Mouse (Mus musculus) mesoderm, embryonic 11.5 days (tissue): Measurements from ENCODE around the gene Phf13.

Experiments used
- DNase-seq: peaks from one replicate; pipeline ENCODE4 v3.0.0-alpha.2; 2012; ENCODE audit warnings: low read depth, low spot score

Phf13 gene

DNA sequence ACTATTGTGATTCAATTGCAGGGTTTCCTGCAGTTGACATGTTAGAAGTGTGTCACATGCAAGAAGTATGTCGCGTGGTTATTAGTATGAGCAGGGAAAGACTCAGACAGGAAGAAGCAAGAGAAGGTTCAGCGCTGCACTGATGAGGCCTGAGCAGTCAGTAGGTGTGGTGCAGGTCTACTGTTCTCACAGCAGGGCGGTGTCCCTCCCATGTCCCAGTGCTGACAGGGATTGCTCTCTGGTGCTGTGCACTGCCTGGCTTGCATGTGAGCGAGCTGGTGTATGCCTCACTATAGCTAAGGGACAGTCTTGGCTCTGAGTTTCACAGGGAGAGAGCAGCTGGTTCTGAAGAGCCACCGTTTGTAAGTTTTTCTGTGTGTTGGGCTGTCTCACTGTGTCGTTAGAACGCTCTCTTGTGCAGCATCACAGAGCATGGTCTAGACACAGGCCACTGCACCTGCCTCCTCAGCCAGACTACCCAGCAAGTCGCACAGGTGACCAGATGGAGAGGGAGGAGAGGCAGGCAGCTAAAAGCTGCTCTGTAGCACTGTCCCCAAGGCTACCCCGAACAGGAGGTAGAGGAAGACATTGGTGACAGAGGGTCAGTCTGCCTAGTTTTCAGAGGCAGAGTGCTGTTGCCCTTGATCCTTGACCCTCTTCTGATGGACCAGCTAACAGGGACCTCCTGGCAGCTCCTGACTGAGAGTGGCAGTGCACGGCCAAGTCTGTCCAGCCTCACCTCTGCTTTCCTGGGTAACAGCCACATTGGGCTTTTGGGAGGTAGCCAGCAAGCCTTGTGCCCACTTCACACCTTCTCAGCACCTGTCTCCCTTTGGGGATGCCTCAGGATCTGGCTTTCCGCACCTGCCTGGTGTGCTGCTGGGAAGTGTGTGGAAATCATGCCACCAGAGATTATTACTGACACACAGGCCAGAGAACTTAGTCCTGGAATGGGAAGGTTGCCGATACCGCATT lies 47.3 kb downstream of the Phf13 start:
- no peak for DNase-seq

DNA sequence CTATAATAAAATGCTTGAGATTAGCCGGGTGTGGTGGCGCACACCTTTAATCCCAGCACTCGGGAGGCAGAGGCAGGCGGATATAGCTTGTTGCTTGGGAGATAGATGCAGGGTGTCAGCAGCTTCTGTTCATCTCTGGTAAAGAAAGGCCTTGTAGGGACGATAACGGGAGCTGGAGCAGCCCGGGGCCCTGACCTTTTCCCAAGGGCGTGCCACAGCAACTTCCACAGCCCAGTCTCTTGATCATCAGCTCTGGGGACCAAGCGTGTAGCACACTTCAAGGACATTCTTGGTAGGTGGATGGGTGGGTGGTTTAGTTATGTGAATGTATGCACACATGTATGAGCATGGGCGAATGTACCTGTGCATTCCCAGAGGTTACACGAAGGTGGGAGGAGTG lies 49.8 kb downstream of the Phf13 start:
- no peak for DNase-seq
